Mouse (Mus musculus): ENCODE data around the gene Papss2.
A peak's percentile ranks its signal among the peaks of the same experiment; 100 is the strongest.
"Not testable (repeated sequence)": the region's sequence is repeated elsewhere in the genome, so short reads cannot be mapped to it uniquely, and the experiment has no call there.

Gene Papss2

GRCm38 (mm10) chr19:32641995-32642394, 46.4 kb downstream of the Papss2 start:
- DNase-seq, result no peak

- DNase-seq, result no peak
Measured at GRCm38 (mm10) chr19:32643642-32644041, 48.1 kb downstream of the Papss2 start.

- DNase-seq, result no peak
Measured at GRCm38 (mm10) chr19:32645939-32646338, 50.3 kb downstream of the Papss2 start.

GRCm38 (mm10) chr19:32646382-32646781, 50.8 kb downstream of the Papss2 start:
- no peak for DNase-seq

- DNase-seq, result peak; percentile 27
Measured at GRCm38 (mm10) chr19:32648019-32648571, 52.5 kb downstream of the Papss2 start.

- DNase-seq, result no peak
Measured at GRCm38 (mm10) chr19:32651046-32651445, 55.5 kb downstream of the Papss2 start.

GRCm38 (mm10) chr19:32653122-32653521, 57.5 kb downstream of the Papss2 start:
- DNase-seq, result no peak

- DNase-seq, result no peak
Measured at GRCm38 (mm10) chr19:32653630-32654362, 58.2 kb downstream of the Papss2 start.

GRCm38 (mm10) chr19:32659346-32659745, 63.8 kb downstream of the Papss2 start:
- DNase-seq, result no peak

- peak; percentile 46 for DNase-seq
Measured at GRCm38 (mm10) chr19:32662936-32663335, 67.3 kb downstream of the Papss2 start.

GRCm38 (mm10) chr19:32665243-32665642, 69.7 kb downstream of the Papss2 start:
- no peak for DNase-seq

GRCm38 (mm10) chr19:32667830-32668229, 72.2 kb downstream of the Papss2 start:
- DNase-seq, result not testable (repeated sequence)

GRCm38 (mm10) chr19:32675766-32676165, 80.2 kb downstream of the Papss2 start:
- no peak for DNase-seq

GRCm38 (mm10) chr19:32680894-32681293, 85.3 kb downstream of the Papss2 start:
- DNase-seq, result no peak

GRCm38 (mm10) chr19:32683081-32683480, 87.5 kb downstream of the Papss2 start:
- DNase-seq, result no peak

- DNase-seq, result no peak
Measured at GRCm38 (mm10) chr19:32687721-32688120, 92.1 kb downstream of the Papss2 start.

- not testable (repeated sequence) for DNase-seq
Measured at GRCm38 (mm10) chr19:32688227-32688626, 92.6 kb downstream of the Papss2 start.

- DNase-seq, result no peak
Measured at GRCm38 (mm10) chr19:32689724-32690123, 94.1 kb downstream of the Papss2 start.

GRCm38 (mm10) chr19:32696674-32697073, 101.1 kb downstream of the Papss2 start:
- no peak for DNase-seq

- DNase-seq, result no peak
Measured at GRCm38 (mm10) chr19:32702191-32702590, 106.6 kb downstream of the Papss2 start.

GRCm38 (mm10) chr19:32708996-32709395, 113.4 kb downstream of the Papss2 start:
- DNase-seq, result no peak

- no peak for DNase-seq
Measured at GRCm38 (mm10) chr19:32710288-32710687, 114.7 kb downstream of the Papss2 start.

- DNase-seq, result peak; percentile 91
Measured at GRCm38 (mm10) chr19:32711761-32712541, 116.4 kb downstream of the Papss2 start.

GRCm38 (mm10) chr19:32712588-32713042, 117.0 kb downstream of the Papss2 start:
- peak; percentile 81 for DNase-seq

Data from liver (tissue).